Mouse (Mus musculus): ENCODE results near the gene Arhgef3. TPM values are rescaled to one million over a fixed set of nuclear protein-coding genes. Genes with fewer than 3 reads are reported as not detected.
A peak's percentile ranks its signal among the peaks of the same experiment; 100 is the strongest.

The Arhgef3 gene
- polyA plus RNA-seq, 1 experiment from 2014 or later: 8.4 TPM

- no peak overlapping the region for H3K27ac ChIP-seq
- no peaks in the 10 kb centered on the region for H3K9me3 ChIP-seq (replicated peaks)
- no peak for DNase-seq (ENCODE audit: low spot score)
- WGBS: 84% methylated on average over 7 of the region's 7 CpGs
- no peak overlapping the region for H3K4me3 ChIP-seq
- no peaks in the 10 kb centered on the region for H3K36me3 ChIP-seq
- peaks cover 17% of the 10 kb centered on the region; the same call in 1 of the 2 replicates for H3K4me1 ChIP-seq
- H3K27me3 ChIP-seq (ENCODE audit: low read depth, poor library complexity, severe bottlenecking): no peaks in the 10 kb centered on the region
These were observed 246.2 kb downstream of the Arhgef3 start for GRCm38 (mm10) chr14:27360849-27361248.

- Histone ChIP-seq H3K36me3 (no peaks in the 10 kb centered on the region), H3K27ac (no peak overlapping the region), H3K4me3 (no peak overlapping the region), H3K27me3 (ENCODE audit: low read depth, poor library complexity, severe bottlenecking) (no peaks in the 10 kb centered on the region), H3K9me3 (replicated peaks) (no peaks in the 10 kb centered on the region), H3K4me1 (peaks cover 16% of the 10 kb centered on the region; the same call in 1 of the 2 replicates)
- no peak for DNase-seq (ENCODE audit: low spot score)
- WGBS: 80% methylated on average over 4 of the region's 4 CpGs
These were observed 246.8 kb downstream of the Arhgef3 start for GRCm38 (mm10) chr14:27361514-27361913.

DNA sequence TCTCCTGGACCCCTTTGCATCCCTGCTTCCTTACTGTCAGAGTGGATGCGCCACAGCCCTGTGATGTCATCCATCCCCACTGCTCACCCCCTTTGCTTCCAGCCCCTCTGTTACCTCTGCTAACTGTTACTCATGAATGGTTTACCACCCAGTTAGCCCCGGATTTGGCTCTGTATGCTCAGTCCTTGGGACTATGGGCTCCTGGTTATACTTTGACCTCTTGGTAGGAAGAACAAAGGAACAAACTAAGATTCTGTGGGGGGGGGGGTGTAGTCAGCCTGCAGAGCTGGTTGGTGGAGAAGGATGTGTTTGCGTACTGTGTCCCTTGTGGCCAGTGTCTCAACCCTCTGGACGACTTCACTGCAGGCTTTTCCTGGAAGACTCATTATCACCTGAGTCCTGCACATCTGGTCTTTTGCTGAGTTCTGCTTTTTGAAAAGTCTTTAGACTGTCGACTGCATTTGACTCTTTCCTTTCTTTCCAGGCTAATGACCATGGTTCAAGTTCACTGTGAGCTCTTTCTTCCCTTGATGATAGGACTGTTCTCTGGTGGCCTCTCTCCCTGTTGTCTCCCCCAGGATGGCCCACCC is 250.1 kb downstream of the Arhgef3 start:
- H3K36me3 ChIP-seq: no peaks in the 10 kb centered on the region
- no peak overlapping the region for H3K4me3 ChIP-seq
- H3K4me1 ChIP-seq: peaks cover 29% of the 10 kb centered on the region
- no peaks in the 10 kb centered on the region for H3K9me3 ChIP-seq (replicated peaks)
- no peak for DNase-seq (ENCODE audit: low spot score)
- WGBS: 78% methylated on average over 5 of the region's 5 CpGs
- peak overlapping the region; percentile 72 for H3K27ac ChIP-seq
- no peaks in the 10 kb centered on the region for H3K27me3 ChIP-seq (ENCODE audit: low read depth, poor library complexity, severe bottlenecking)

GRCm38 (mm10) chr14:27367117-27367711 is 252.5 kb downstream of the Arhgef3 start:
- no peak for DNase-seq (ENCODE audit: low spot score)
- Histone ChIP-seq H3K27me3 (ENCODE audit: low read depth, poor library complexity, severe bottlenecking) (no peaks in the 10 kb centered on the region), H3K27ac (peak overlapping the region; percentile 66), H3K4me1 (peaks cover 26% of the 10 kb centered on the region), H3K4me3 (no peak overlapping the region), H3K9me3 (replicated peaks) (no peaks in the 10 kb centered on the region), H3K36me3 (no peaks in the 10 kb centered on the region)
- 67% methylated on average over 10 of the region's 10 CpGs for WGBS

- Histone ChIP-seq H3K36me3 (no peaks in the 10 kb centered on the region), H3K27ac (peak overlapping the region; percentile 66; the same call in 1 of the 2 replicates), H3K4me1 (peaks cover 26% of the 10 kb centered on the region), H3K27me3 (ENCODE audit: low read depth, poor library complexity, severe bottlenecking) (no peaks in the 10 kb centered on the region), H3K9me3 (replicated peaks) (no peaks in the 10 kb centered on the region), H3K4me3 (no peak overlapping the region)
- no peak for DNase-seq (ENCODE audit: low spot score)
- 79% methylated on average over 4 of the region's 4 CpGs for WGBS
These were observed 253.9 kb downstream of the Arhgef3 start for GRCm38 (mm10) chr14:27368619-27369018.

GRCm38 (mm10) chr14:27369503-27369902 is 254.8 kb downstream of the Arhgef3 start:
- H3K9me3 ChIP-seq (replicated peaks): no peaks in the 10 kb centered on the region
- no peak overlapping the region for H3K4me3 ChIP-seq
- no peaks in the 10 kb centered on the region for H3K27me3 ChIP-seq (ENCODE audit: low read depth, poor library complexity, severe bottlenecking)
- 85% methylated on average over 4 of the region's 4 CpGs for WGBS
- no peak overlapping the region for H3K27ac ChIP-seq
- no peak for DNase-seq (ENCODE audit: low spot score)
- no peaks in the 10 kb centered on the region for H3K36me3 ChIP-seq
- H3K4me1 ChIP-seq: peaks cover 25% of the 10 kb centered on the region

- no peaks in the 10 kb centered on the region for H3K9me3 ChIP-seq (replicated peaks)
- DNase-seq (ENCODE audit: low spot score): no peak
- peaks cover 19% of the 10 kb centered on the region for H3K4me1 ChIP-seq
- no peak overlapping the region for H3K4me3 ChIP-seq
- 75% methylated on average over 8 of the region's 8 CpGs for WGBS
- no peak overlapping the region for H3K27ac ChIP-seq
- H3K36me3 ChIP-seq: no peaks in the 10 kb centered on the region
- no peaks in the 10 kb centered on the region for H3K27me3 ChIP-seq (ENCODE audit: low read depth, poor library complexity, severe bottlenecking)
These were observed 257.0 kb downstream of the Arhgef3 start for GRCm38 (mm10) chr14:27371669-27372076.

DNA sequence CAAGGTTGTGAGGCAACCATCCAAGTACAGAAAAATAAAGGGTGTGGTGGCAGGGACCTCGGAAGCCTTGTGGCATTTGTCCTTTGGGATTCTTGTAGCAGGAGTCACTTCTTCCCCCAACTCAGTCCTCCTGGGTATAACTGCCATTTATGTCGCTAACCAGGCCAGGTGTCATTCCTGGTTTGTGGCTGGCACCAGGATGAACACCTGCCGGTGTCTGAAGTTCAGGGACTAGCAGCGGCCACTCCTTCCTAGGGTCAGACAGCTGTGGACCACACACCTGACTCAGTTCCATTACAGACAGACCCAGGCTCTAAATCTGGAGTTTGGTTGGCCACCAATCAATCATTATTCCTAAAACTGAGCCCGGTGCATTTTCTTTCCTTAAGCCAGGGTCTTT is 258.8 kb downstream of the Arhgef3 start:
- Histone ChIP-seq H3K4me3 (no peak overlapping the region), H3K4me1 (peaks cover 6% of the 10 kb centered on the region; the same call in 1 of the 2 replicates), H3K36me3 (no peaks in the 10 kb centered on the region), H3K27ac (no peak overlapping the region), H3K9me3 (replicated peaks) (no peaks in the 10 kb centered on the region), H3K27me3 (ENCODE audit: low read depth, poor library complexity, severe bottlenecking) (no peaks in the 10 kb centered on the region)
- WGBS: 86% methylated on average over 5 of the region's 5 CpGs
- DNase-seq (ENCODE audit: low spot score): no peak

GRCm38 (mm10) chr14:27376115-27376648 is 261.5 kb downstream of the Arhgef3 start:
- WGBS: 63% methylated on average over 5 of the region's 5 CpGs
- Histone ChIP-seq H3K9me3 (replicated peaks) (no peaks in the 10 kb centered on the region), H3K27ac (no peak overlapping the region), H3K36me3 (no peaks in the 10 kb centered on the region), H3K27me3 (ENCODE audit: low read depth, poor library complexity, severe bottlenecking) (no peaks in the 10 kb centered on the region), H3K4me3 (no peak overlapping the region), H3K4me1 (peaks cover 5% of the 10 kb centered on the region; the same call in 1 of the 2 replicates)
- DNase-seq (ENCODE audit: low spot score): no peak

DNA sequence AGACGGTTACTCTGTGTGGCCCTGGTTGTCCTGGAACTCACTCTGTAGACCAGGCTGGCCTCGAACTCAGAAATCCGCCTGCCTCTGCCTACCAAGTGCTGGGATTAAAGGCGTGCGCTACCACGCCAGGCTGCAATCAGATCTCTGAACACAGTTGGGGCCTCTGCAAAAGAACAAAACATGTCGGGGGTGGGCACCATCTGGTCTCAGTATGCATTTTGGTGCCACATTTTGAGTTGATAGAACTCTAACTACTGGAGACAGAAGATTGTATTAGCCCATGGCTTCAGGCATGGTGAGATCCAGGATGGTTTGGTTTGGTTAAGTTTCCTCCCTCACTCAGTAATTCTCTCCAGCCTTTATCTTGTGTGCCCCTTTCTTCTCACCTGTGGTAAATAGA is 264.0 kb downstream of the Arhgef3 start:
- no peak for DNase-seq (ENCODE audit: low spot score)
- H3K36me3 ChIP-seq: no peaks in the 10 kb centered on the region

GRCm38 (mm10) chr14:27379404-27379803 is 264.7 kb downstream of the Arhgef3 start:
- Histone ChIP-seq H3K27ac (no peak overlapping the region), H3K4me1 (peaks cover 5% of the 10 kb centered on the region; the same call in 1 of the 2 replicates), H3K9me3 (replicated peaks) (no peaks in the 10 kb centered on the region), H3K27me3 (ENCODE audit: low read depth, poor library complexity, severe bottlenecking) (no peaks in the 10 kb centered on the region), H3K4me3 (no peak overlapping the region), H3K36me3 (no peaks in the 10 kb centered on the region)
- DNase-seq (ENCODE audit: low spot score): no peak
- WGBS: 91% methylated on average over 12 of the region's 12 CpGs

More for the DNA sequence above, 264.0 kb downstream of the Arhgef3 start:
- Histone ChIP-seq H3K4me1 (peaks cover 5% of the 10 kb centered on the region; the same call in 1 of the 2 replicates), H3K4me3 (no peak overlapping the region), H3K27me3 (ENCODE audit: low read depth, poor library complexity, severe bottlenecking) (no peaks in the 10 kb centered on the region), H3K27ac (no peak overlapping the region), H3K9me3 (replicated peaks) (no peaks in the 10 kb centered on the region)
- 95% methylated on average over 7 of the region's 7 CpGs for whole genome bisulfite sequencing

DNA sequence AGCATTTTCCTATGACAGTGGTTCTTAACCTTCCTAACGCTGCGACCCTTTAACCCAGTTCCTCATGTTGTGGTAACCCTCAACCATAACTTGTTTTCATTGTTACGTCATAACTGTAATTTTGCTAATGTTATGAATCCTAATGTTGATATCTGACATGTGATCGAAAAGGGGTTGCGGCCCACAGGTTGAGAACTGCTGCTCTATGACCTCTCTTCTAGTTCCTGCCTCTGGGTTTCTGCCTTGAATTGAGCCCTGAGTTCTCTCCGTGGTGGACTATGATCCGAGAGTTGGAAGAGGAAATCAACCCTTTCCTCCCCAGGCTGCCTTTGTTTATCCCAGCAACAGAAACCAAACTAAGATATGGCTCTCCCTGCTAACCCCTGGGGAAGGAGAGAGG is 266.8 kb downstream of the Arhgef3 start:
- peaks cover 1% of the 10 kb centered on the region; the same call in 1 of the 2 replicates for H3K4me1 ChIP-seq
- 85% methylated on average over 7 of the region's 7 CpGs for WGBS
- H3K9me3 ChIP-seq (replicated peaks): no peaks in the 10 kb centered on the region
- H3K27me3 ChIP-seq (ENCODE audit: low read depth, poor library complexity, severe bottlenecking): no peaks in the 10 kb centered on the region
- no peak for DNase-seq (ENCODE audit: low spot score)
- H3K36me3 ChIP-seq: no peaks in the 10 kb centered on the region
- H3K27ac ChIP-seq: no peak overlapping the region
- no peak overlapping the region for H3K4me3 ChIP-seq

- Histone ChIP-seq H3K27ac (no peak overlapping the region), H3K9me3 (replicated peaks) (no peaks in the 10 kb centered on the region), H3K27me3 (ENCODE audit: low read depth, poor library complexity, severe bottlenecking) (no peaks in the 10 kb centered on the region), H3K36me3 (no peaks in the 10 kb centered on the region), H3K4me3 (no peak overlapping the region), H3K4me1 (0 out of 2 replicates have a peak, but pooled peaks cover 3% of the 10 kb centered on the region)
- no peak for DNase-seq (ENCODE audit: low spot score)
- WGBS: 91% methylated on average over 5 of the region's 5 CpGs
These were observed 268.7 kb downstream of the Arhgef3 start for GRCm38 (mm10) chr14:27383321-27383830.
